Mouse (Mus musculus) lung, postnatal 0 days (tissue): Measurements from ENCODE around the gene Il34.

Experiments used
- CTCF ChIP-seq: IDR thresholded peaks from 2 replicates; pipeline ENCODE4 v1.5.1; 2016; ENCODE audit warnings: antibody characterized with exemption, mild to moderate bottlenecking
- EP300 ChIP-seq: IDR thresholded peaks from 2 replicates; pipeline ENCODE4 v1.6.1; 2016; ENCODE audit warnings: antibody characterized with exemption, mild to moderate bottlenecking, control low read depth

- TF ChIP-seq CTCF (no peak), EP300 (no peak)
These were observed 88.6 kb downstream of the Il34 start for GRCm38 (mm10) chr8:110717131-110717530.
